Mouse (Mus musculus): ENCODE results near the gene Tmem74b.

The Tmem74b gene

GRCm38 (mm10) chr2:151701231-151702145 is at the start of gene Tmem74b:
TSS of gene Tmem74b (plus strand) at chr2:151702008.
- DNase-seq (ENCODE audit: low spot score in 2 of 2) = no peak

- DNase-seq (ENCODE audit: low spot score in 2 of 2) = no peak
Observed at GRCm38 (mm10) chr2:151652053-151652452, 49.8 kb upstream of the Tmem74b start.

DNA sequence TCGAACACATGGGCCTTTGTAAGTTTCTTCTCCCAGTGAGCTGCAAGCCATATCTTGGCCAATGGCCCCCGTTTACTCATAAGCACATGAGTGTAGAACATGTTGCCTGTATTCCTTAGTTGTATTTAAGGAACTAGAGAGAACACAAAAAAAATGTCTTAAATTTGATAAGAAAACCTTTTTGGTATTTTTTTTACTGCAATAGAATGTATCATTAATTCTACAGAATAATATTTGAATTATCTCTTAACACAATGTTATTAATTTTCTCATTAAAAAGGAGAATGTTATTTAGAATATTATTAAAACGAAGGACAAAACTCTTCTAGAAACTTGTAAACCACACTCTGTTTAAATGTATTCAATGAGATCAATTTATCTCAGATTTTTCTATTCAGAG is 33.4 kb upstream of the Tmem74b start, which contains the start of gene Rad21l:
Gene Rad21l (minus strand): TSS at position 101 of the 400 bp plus-strand sequence.
- no peak for DNase-seq (ENCODE audit: low spot score in 2 of 2)

DNA sequence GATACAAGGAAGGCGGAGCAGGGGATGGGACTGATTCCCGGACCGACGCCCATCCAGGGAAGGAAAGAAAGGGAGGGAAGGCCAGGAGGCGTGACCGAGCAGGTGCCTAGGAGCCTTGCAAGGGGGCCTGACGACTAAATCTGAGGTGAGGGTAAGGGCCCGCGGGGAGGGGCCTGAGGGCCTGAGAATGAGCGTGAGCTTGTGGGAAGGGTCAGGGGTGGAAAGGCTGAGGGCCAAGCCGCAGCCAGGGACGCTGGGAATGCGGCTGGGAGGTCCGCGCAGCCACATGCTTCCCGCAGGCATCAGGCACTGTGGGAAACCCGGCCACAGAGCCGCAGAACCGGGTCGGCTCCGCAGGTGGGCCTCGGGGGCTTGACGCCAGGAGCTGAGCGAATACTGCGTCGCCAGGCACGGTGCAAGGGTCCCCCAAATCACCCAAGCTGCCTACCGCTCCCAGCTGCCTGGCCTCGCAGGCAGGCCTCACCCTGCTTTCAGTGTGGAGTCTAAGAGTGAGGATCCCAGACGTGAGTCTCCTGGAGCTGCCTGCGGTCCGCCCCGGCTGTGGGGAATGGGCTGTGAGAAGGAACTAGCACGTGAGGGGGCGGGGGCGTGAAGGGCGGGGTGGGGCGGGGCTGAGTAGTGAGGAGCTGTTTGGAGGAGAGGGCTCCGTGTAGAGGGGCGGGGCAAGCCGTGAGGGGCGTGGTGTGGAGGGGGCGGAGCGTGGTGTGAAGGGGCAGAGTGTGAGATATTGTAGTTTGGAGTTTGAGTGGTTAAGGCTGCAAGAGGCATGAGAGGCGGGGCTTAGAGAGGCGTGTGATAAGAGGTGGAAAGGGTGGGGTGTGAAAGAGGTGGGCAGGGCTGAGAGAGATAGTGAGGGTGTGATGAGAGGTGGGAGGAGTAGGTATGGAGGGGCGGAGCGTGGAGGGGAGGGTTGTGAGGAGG is 31.5 kb upstream of the Tmem74b start:
- no peak for DNase-seq (ENCODE audit: low spot score in 2 of 2)

GRCm38 (mm10) chr2:151670968-151671329 is 30.9 kb upstream of the Tmem74b start:
- no peak for DNase-seq (ENCODE audit: low spot score in 2 of 2)

DNA sequence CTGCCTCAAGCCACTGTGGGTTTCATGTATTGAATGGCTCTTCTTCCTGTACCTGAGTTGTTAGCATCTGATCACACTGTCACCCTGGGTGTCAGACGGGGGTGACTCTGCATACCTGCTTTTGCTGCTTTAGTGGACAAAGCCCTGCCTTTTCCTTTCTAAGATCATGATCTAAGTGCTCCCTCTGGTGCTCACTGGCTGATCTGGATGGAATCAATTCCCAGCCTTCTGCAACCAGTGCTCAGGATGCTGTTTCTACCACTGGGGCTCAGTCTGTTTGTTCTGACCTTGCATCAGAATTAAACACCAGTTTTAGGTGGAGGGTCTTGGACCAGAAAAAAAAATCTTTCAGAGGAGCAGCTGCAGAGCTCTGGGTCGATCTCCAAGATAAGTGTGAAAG is 25.6 kb upstream of the Tmem74b start:
- DNase-seq (ENCODE audit: low spot score in 2 of 2) = no peak

GRCm38 (mm10) chr2:151682357-151682756 is 19.5 kb upstream of the Tmem74b start:
- DNase-seq (ENCODE audit: low spot score in 2 of 2) = no peak

GRCm38 (mm10) chr2:151682976-151683375 is 18.8 kb upstream of the Tmem74b start:
- no peak for DNase-seq (ENCODE audit: low spot score in 2 of 2)

DNA sequence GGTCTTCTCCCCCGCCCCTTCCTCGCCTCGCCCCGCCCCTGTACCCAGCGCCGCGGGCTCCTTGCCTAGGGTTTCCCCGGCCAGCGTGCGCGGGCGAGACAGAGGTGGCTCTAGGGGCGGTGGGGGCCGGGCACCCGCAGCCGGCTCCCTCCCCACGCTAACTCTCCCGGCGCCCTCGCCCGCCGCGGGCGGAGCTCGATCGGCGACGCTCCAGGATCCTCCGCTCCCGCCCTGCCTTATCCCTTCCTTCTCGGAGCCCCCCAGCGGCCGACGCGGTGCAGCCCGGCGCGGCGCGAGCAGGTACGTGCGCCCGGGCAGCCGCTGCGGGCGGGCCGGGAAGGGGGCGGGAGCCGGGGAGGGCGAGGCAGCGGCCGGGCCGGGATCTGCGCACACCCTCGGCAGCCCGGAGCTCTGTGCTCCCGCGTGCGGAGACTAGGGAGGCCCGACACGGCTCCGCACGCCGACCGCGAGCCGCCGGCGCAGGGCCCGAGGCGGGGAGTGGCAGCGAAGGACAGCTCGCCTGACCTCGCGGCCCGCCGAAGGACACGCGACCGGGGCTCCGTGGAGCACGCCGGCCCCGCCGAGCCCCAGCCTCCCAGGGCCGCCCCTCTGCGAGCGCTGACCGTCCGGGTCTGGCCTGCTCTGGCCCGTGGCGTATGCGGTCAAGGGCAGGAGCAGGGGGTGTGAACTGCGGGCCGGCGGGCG is 490 bp downstream of the Tmem74b start:
- DNase-seq (ENCODE audit: low spot score in 2 of 2) = no peak

- DNase-seq (ENCODE audit: low spot score in 2 of 2) = no peak
Observed at GRCm38 (mm10) chr2:151702851-151703190, 1.0 kb downstream of the Tmem74b start.

DNA sequence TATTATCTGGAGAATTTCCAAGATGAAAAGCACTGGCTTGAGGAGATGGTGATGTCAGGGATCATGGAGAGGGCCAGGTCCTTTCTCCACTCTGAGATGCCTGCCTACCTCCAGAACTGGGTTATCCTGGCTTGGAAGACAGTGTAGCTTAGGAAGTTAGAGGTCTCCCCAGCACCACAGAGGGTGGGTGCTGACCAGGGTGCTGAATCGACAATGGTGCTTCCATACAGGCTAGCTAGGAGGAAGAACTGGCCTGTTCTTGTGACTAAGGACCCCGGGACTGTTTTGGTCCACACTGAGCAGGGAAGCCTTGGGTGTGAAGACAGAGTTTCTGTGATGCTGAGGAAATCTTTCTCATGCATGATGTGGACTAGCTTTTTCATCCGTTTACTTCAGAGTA is 10.8 kb downstream of the Tmem74b start:
- no peak for DNase-seq (ENCODE audit: low spot score in 2 of 2)

DNA sequence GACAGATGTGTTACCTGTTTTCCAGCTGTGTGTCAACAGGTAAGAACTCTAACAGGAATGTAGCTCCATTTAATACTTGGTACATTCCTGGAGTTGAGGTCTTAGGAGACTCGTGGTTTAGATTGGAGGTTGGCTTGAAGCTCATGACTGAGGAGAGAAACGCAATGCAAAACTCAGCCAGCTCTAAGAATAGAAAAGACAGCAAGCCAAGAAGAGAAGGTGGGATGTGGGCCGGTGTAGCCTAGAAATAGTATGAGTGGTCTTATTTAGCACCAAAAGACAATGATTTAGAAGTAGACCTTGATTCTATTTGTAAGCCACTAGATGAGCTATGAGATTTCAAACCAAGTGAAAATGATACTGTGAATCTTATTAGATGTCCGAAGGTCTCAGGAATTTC is 13.7 kb downstream of the Tmem74b start:
- DNase-seq (ENCODE audit: low spot score in 2 of 2) = no peak

DNA sequence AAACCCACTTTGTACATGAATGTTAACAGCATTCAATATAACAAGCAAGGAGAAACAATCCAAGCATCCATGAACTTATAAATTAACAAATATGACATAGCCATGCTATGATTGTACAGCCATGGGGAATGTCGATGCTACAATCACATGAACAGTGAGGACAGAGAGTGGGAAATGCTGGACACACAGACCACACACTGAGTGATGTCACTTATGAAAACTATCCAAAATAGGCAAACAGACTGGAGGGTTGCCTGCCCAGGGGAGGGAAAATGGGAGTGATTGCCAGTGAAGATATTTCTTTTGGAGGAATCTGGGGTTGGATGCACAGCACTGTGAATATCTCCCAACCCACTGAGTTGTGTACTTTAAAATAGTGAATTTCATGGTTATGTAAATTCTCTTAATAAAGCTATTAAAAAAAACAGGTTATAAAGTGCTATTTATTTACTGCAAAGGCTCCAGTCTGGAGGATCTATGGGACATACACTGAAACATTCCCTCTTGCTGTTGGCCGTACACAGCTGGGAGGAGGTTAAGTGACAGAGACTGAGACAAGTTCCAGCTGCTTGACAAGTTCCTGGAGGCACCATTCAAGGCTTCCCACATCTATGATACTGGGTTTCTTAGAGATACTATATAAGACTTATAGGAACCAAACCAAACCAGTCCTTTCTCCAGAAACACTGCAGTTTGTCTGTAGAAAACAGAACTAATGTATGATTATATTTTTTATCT is 14.7 kb downstream of the Tmem74b start:
- no peak for DNase-seq (ENCODE audit: low spot score in 2 of 2)

DNA sequence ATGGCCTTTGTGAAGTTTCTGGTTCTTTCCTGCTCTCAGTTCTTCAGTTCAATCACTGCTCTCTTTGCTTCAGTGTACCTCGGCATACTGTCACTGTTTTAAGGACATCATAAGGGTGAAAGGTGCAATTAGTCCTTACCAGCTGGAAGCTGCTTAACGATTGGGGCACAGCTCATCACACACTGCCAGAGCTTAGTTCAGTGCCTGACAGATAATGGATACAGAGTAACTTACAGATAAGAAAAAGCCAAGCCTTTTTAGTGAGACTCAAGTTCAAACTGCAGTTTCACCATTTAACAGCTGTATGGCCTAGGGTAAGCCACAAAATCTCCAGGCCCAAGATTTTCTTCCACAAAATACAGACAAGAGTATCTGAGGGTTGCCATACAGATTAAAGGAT is 22.3 kb downstream of the Tmem74b start:
- DNase-seq (ENCODE audit: low spot score in 2 of 2) = no peak

- DNase-seq (ENCODE audit: low spot score in 2 of 2) = no peak
Observed at GRCm38 (mm10) chr2:151733151-151733865, 31.5 kb downstream of the Tmem74b start.

DNA sequence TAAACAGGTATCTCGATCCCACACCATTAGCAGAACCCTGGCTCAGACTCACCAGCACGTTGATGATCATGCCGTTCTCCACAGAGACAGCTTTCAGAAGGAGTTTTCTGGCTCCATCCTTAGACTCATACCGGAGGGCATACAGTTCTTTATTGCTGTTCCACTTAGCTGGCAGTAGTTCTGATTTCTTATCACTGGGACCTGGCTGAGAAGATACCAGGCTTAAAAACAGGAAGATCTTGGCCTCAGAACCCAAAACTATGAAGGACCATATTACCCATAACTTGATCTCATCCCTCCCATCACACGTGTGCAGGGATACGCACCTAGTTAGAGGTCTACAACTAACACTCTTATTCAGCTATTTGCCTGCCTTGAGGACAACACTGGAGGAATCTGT is 33.6 kb downstream of the Tmem74b start:
- DNase-seq (ENCODE audit: low spot score in 2 of 2) = no peak

DNA sequence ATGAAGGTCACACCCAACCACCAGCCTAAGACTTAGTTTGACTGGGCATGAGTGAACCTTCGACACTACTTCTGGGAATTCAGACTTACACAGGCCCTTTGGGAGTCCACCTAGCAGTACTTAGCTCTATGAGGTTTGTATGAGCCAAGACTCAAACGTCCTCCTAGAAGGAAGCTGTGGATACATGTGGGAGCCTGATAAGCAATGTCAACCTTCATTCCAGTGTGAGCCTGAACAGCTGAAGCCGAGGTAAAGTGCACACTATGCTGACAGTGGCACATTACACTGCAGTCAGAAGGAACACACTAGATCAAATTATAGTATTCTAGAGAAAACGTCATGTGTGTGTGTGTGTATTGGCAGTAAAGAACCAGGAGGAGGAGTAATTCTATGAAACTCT is 36.7 kb downstream of the Tmem74b start:
- DNase-seq (ENCODE audit: low spot score in 2 of 2) = no peak

GRCm38 (mm10) chr2:151739081-151739480 is 37.3 kb downstream of the Tmem74b start:
- no peak for DNase-seq (ENCODE audit: low spot score in 2 of 2)

GRCm38 (mm10) chr2:151739505-151739904 is 37.7 kb downstream of the Tmem74b start:
- DNase-seq (ENCODE audit: low spot score in 2 of 2) = no peak

DNA sequence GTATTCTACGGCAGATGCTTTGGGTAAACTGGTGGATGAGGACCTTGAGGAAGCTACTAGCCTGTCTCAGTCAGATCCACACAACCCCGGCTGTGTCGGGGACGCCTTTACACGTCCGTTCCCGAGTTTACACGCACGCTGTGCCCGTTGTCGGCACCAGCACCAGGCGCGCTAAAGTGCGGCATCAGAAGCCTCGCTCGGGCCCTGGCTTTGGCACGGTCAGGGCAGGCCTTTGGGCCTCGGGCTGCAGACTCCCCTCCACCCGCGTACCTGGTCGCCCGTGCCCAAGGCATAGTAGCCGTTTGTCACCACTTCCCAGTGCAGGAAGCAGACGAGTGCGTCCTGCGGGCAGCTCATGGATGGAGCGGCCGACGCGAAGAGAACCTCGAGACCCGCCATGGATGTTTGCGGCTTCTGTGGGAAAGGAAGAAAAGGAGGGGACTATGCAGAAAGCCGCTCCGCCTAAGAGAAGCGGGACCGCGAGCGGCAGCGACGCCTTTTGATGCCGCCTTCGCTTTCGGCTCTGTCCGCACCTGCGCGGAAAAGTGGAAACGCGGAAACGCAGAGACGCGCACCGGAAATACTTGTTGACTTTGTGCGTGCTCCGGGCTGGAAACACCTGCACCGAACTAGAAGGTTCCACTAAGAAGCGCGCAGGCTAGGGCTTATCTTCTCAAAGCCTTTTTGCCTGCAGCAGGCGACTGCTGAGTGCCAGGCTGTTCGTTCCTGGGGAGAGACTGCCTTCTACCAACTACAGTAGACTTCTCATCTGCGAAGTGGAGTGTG is 39.1 kb downstream of the Tmem74b start:
- DNase-seq (ENCODE audit: low spot score in 2 of 2) = peak; percentile 77 to 80

All from urinary bladder, postnatal 4 days (tissue).